Mouse (Mus musculus): ENCODE measurements at regions not wholly inside any gene's neighbourhood (a gene's known extent, or its start where the extent isn't known, plus 50 kb on each side); places are given as distances from the start of the nearest gene placed in this dataset.
"Not testable (repeated sequence)": the region's sequence is repeated elsewhere in the genome, so short reads cannot be mapped to it uniquely, and the experiment has no call there.

DNA sequence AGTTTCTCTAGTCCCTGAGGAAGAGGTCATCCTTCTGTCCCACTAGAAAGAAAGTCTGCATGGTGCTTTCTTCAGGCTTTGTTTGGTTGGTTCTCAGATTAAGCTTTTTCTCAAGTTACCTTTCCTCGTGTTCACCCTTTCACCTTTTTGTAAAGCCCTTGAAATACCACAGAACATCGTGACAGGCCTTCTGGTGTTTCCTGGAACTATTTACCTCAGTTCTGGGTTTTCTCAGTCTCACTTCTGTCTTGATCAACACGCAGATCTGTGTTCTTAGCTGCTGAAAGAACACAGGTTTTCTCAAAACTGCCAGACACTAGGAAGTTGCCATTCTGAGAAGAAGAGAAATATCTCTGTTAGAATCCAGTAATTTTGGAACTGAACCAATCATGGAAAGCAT lies 255.8 kb downstream of the Nfkbiz start:
- in situ Hi-C loops (cut with MboI; ENCODE audit: low sequenced_read_pairs), result no loop called here

GRCm38 (mm10) chr16:55582029-55582428 lies 256.7 kb downstream of the Nfkbiz start:
- in situ Hi-C loops (cut with MboI; ENCODE audit: low sequenced_read_pairs), result no loop called here

- in situ Hi-C loops (cut with MboI; ENCODE audit: low sequenced_read_pairs), result no loop called here
Observed at GRCm38 (mm10) chr16:55580827-55581226, 257.9 kb downstream of the Nfkbiz start.

- in situ Hi-C loops (cut with MboI; ENCODE audit: low sequenced_read_pairs), result no loop called here
Observed at GRCm38 (mm10) chr16:55578686-55579085, 260.0 kb downstream of the Nfkbiz start.

- in situ Hi-C loops (cut with MboI; ENCODE audit: low sequenced_read_pairs), result not testable (repeated sequence)
Observed at GRCm38 (mm10) chr16:55575609-55576283, 263.0 kb downstream of the Nfkbiz start.

- in situ Hi-C loops (cut with MboI; ENCODE audit: low sequenced_read_pairs), result no loop called here
Observed at GRCm38 (mm10) chr16:55571106-55571505, 267.6 kb downstream of the Nfkbiz start.

DNA sequence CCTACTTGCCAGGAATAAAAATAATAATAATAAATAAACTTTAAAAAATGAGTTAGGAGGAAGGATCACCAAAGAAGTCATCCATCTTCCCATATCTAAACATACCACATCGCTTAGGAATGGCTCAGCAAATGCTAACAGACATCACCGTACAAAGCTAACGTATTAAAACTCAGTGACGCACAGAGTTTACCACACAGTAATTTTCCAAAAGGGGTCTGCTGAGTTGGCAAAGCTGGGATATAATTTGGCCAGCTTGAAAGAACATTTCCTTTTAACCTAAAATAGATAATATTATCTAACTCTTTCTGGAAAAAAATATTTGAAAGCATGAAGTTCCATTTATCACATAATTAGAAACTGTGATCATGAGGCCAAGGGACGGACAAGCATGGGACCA lies 268.6 kb downstream of the Nfkbiz start:
- in situ Hi-C loops (cut with MboI; ENCODE audit: low sequenced_read_pairs), result no loop called here

DNA sequence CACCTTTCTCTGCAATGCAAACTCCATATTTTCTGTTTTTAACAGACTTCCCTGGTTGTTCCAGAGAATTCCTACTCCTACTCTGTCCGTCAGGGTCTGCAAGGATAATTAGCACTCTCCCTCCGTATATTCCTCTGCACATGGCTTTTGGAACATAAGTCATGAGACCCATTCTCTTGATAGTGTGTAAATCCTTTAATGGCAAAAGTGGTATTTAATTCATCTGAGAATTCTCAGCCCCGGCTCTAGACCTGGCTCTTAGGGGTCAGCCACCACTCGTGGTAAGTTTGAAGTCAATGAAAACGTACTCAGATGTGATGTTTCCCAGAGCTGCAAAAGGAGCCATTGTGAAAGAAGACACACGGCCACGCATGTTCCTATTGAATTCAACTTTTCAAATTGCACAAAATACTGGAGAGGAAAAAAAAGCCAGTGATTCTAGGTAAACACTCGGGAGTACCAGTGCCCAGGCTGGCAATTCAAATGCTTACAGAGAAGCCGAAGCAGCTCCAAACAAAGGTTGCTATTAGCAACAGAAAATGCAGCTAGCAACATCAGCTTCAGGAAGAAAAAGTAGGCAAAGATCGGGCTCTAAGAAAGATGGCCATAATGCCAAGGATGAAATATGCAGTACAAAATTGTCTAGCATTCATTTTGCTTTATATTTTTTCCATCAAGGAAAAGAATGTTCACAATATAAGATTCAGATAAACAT lies 258.2 kb upstream of the Zpld1 start:
- in situ Hi-C loops (cut with MboI; ENCODE audit: low sequenced_read_pairs), result no loop called here

DNA sequence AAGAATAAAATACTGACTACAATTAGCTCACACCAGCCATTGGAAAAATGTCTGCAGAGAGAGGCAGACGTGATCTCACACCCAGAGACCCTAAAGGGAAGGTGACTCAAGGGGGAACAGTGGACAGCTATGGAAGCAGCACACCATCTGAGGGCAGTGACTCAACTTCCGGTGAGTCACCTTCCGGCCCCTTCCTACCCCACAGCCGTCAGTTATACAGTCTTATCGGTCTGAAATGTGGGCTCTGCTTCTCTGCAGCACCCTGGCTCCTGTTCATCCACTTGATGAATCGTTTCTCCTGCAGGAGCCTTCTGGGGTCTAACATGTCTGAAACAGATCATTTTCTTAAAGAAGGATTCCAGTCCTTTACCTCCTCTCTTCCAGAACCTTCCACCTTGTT lies 257.4 kb upstream of the Zpld1 start:
- in situ Hi-C loops (cut with MboI; ENCODE audit: low sequenced_read_pairs), result no loop called here

- in situ Hi-C loops (cut with MboI; ENCODE audit: low sequenced_read_pairs), result no loop called here
Observed at GRCm38 (mm10) chr16:55553896-55554295, 256.1 kb upstream of the Zpld1 start.

DNA sequence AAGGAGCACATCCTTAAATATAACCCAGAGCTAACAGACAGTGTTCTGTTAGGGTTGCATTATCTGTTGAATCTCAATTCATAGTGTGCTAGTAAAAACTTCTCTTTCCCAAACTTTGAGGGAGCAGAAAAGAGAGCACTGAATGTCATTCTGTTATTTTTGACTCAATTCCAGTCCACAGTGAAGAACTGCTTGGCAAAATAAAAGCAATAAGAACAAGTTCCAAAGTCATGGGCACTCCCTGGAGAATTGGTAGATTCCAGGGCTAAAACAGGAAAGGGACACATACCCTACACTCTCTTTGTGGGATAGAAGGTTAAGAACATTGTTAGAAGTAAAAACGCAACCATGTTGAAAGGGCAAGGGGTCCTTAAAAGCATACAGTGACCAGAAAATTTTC lies 253.6 kb upstream of the Zpld1 start:
- in situ Hi-C loops (cut with MboI; ENCODE audit: low sequenced_read_pairs), result no loop called here

DNA sequence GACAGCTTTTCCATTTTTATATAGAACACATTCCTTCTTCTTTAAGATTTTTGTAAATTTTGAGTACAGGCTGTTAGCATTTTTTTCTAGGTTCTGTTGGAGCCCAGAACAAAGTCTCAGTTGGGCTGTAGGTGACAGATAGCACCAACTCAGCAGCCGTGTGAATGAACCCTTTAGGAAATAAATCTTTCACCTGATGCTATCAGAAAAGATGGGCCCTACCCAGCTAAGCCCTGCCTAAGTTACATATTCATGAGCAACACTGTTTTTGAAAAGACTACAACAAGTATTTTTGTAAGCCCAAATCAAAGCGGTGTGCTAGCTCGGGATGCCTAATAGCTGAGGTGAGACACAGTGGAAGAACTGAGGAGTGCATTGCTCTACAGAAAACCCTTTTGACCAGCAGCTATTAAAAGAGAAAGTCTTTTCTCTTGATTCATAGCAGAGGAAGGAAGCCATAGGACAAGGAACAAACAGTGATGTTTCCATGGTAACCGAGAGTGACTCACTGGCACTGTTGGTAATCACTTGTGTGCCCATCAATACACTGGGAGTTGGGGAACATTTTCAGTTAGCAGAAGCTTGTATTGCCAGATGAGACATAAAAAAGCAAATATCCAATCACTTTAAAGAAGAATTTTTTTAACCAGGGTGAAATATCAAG lies 253.0 kb upstream of the Zpld1 start:
- in situ Hi-C loops (cut with MboI; ENCODE audit: low sequenced_read_pairs), result no loop called here

DNA sequence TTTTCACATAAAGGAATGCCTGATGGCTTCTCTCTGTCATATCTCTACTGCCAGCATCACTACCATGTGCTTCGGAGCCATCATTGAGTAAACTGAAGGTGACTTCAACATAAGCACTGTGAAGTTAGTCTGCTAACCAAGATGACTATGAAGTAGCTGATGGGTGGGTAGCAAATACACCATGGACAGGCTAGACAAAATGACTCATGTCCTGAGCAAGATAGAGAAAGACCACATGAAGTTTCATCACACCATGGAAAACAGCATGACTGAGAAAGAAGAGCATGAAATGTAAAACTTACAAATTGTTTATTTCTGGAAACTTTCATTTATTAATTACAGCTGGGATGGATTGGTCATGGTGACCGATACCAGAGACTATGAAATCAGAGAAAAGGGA lies 249.3 kb upstream of the Zpld1 start:
- in situ Hi-C loops (cut with MboI; ENCODE audit: low sequenced_read_pairs), result no loop called here

DNA sequence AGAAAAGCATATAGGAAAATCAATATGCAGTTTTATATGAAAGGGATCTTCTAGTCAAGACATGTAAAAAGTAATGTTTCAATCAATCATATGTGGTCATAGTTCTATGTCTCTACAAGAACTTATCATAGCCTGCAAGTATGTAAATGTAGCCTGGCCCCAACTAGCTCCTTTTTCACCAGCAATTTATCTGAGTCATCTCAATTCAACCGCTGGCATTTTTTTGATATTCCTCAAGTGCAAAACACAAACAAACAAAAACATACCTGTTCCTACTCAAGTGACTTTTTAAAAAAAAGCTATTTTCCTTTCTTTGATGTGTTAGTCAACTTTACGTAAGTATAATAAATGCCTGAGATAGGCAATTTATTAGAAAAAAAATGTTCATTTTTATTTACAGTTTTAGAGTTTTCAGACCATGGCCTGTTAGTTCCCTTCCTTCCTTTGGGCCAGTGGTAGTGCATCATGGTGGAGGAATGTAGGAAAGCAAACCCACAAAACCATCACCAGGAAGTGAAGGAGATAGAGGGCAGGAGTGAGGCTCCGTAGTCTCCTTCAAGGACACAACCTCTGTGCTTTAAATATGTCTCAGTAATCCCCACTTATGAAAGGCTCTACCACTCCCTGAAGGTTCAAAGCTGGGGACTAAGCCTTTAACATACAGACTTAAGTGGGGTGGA lies 242.7 kb upstream of the Zpld1 start:
- in situ Hi-C loops (cut with MboI; ENCODE audit: low sequenced_read_pairs), result no loop called here

- in situ Hi-C loops (cut with MboI; ENCODE audit: low sequenced_read_pairs), result no loop called here
Observed at GRCm38 (mm10) chr16:55539179-55539578, 241.4 kb upstream of the Zpld1 start.

- in situ Hi-C loops (cut with MboI; ENCODE audit: low sequenced_read_pairs), result no loop called here
Observed at GRCm38 (mm10) chr16:55537548-55537947, 239.8 kb upstream of the Zpld1 start.

- in situ Hi-C loops (cut with MboI; ENCODE audit: low sequenced_read_pairs), result no loop called here
Observed at GRCm38 (mm10) chr16:55532686-55533085, 234.9 kb upstream of the Zpld1 start.

DNA sequence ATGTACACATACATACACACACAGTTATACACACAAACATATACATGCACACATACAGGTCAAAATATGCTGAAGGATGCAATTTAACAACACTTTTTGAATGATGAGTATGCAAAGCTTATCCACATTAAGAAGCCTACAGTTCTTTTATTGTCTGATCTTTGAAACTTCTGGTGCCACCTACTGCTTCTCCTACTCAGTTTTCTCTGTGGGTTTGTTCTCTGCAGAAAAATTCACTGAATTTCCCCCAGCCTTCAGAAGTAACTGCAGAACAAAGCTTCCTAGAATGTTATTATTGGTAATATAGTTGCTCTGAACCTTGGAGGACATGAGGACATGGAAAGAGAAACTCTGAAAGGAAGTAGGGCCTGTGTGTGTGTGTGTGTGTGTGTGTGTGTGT lies 233.1 kb upstream of the Zpld1 start:
- in situ Hi-C loops (cut with MboI; ENCODE audit: low sequenced_read_pairs), result no loop called here

- in situ Hi-C loops (cut with MboI; ENCODE audit: low sequenced_read_pairs), result no loop called here
Observed at GRCm38 (mm10) chr16:55527680-55528079, 229.9 kb upstream of the Zpld1 start.

DNA sequence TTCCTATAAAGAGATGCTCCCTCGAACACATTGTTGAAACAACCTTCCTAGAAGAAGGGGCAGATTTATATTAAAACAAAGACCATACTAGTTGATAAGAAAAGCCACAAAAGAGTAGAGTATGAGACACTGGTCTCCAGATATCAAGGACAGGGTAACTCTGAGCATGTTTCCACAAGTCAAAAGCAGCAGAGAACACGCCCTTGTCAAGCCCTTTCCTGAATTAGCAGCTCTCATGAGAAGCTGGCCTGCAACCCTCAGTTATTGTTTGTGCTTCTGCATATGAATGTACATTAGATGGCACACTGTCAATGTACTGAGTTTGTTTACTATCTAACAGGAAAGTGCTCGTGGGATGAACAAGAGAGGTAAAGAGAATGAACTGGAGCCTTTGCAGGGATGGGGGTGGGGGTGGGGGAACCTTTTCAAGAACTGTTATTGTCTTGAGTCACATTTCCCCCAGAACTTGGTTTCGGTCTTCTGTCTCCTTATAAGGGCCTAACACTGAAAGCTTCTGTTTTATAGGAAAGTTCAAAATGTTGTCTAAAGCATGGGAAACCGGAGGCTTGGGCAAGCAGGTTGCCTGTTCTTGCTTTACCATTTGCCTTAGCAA lies 228.6 kb upstream of the Zpld1 start:
- in situ Hi-C loops (cut with MboI; ENCODE audit: low sequenced_read_pairs), result no loop called here

DNA sequence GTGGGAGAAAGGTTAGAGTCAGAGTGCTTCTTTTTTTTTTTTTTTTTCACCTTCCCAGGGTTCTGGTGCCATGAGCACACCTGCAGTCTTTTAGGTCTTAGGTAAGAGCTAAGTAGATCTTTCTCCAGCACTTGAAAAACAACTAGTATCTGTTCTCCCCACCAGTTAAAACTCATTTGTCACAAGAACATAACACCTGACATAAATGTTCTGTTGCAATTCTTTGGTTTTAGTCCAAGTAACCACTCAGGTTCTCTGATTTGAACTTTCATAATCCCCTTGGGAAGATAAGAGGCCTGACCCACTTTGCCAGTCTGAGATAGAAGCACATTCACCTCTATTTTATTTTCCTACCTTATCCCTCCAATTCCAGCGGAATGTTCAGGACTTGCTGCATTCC lies 225.5 kb upstream of the Zpld1 start:
- in situ Hi-C loops (cut with MboI; ENCODE audit: low sequenced_read_pairs), result loop anchor here (5.0 kb wide), 1 partner anchor 339 kb away; no protein-coding TSS in a partner anchor

All from CH12F3 (cell line).